Mouse (Mus musculus) retina, adult 2 months (tissue): ENCODE measurements at regions not wholly inside any gene's neighbourhood (a gene's known extent, or its start where the extent isn't known, plus 50 kb on each side); places are given as distances from the start of the nearest gene placed in this dataset.

Experiments used
- DNase-seq: peaks from one replicate; pipeline ENCODE4 v3.0.0-alpha.2; 2012; ENCODE audit warnings: low read depth, low spot score

DNA sequence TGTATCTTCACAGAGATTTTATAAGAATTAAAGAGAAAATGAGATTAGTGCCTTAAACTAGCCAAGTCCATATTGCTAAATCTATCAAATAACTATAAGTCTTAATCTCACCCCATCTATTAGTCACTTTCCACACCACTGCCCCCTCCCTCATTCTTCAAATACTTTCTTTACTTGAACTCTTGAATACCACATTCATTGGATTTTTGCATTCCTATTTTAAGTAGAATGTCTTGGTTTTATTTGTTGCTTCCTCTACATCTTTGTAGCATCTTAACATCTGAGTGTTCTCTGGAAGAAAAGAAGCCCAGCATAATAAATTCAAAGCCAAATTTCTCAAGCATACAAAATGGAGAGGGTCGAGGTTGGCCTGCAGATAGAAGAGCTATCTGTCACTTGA is 200.9 kb upstream of the Thbs1 start:
- DNase-seq: no peak

GRCm38 (mm10) chr2:117912722-117913121 is 199.0 kb upstream of the Thbs1 start:
- no peak for DNase-seq

DNA sequence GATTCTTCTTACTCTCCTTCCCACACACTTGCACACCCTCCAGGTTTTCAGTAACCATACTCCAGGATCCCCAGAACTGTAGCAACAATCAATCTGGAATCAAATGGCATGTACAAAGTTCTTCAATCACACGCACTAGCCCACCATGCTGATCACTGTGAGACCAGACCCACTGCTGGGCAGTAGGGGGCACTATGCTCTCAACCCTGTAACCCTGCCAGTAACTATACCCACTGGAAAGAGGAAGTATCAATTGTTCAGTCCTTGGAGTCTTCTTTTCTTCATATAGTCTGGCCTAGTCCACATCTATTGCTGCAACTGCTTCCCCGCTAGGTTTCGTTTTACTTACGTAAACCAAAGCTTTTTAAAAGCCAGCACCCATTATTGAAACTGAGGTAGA is 197.8 kb upstream of the Thbs1 start:
- DNase-seq: no peak

GRCm38 (mm10) chr2:117915821-117916220 is 195.9 kb upstream of the Thbs1 start:
- no peak for DNase-seq

- DNase-seq: no peak
These were observed 194.5 kb upstream of the Thbs1 start for GRCm38 (mm10) chr2:117917181-117917580.

GRCm38 (mm10) chr2:117924877-117925276 is 186.8 kb upstream of the Thbs1 start:
- no peak for DNase-seq

GRCm38 (mm10) chr2:117925412-117925811 is 186.3 kb upstream of the Thbs1 start:
- DNase-seq: no peak

DNA sequence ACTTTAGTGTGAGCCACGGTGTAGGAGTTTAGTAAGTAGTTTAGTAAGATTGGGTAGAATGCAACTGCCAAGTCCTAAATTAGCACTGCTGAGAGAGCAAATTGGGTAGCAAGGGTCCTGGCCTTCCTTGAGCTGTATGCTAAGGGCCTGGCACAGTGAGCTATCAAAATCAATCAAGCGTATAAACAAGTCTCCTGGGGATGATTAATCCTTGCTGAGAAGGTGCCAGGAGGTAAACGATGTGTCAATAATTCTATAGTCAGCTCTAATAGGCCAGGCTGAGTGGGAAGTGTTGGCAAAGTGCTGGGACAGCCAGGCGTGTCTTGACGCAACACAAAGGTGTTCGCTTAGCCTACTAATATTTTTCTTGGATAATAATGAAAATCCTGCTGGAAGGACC is 183.6 kb upstream of the Thbs1 start:
- no peak for DNase-seq

GRCm38 (mm10) chr2:117929586-117929985 is 182.1 kb upstream of the Thbs1 start:
- DNase-seq: no peak

GRCm38 (mm10) chr2:117930895-117931537 is 180.7 kb upstream of the Thbs1 start:
- no peak for DNase-seq

GRCm38 (mm10) chr2:117936590-117936989 is 175.1 kb upstream of the Thbs1 start:
- no peak for DNase-seq

DNA sequence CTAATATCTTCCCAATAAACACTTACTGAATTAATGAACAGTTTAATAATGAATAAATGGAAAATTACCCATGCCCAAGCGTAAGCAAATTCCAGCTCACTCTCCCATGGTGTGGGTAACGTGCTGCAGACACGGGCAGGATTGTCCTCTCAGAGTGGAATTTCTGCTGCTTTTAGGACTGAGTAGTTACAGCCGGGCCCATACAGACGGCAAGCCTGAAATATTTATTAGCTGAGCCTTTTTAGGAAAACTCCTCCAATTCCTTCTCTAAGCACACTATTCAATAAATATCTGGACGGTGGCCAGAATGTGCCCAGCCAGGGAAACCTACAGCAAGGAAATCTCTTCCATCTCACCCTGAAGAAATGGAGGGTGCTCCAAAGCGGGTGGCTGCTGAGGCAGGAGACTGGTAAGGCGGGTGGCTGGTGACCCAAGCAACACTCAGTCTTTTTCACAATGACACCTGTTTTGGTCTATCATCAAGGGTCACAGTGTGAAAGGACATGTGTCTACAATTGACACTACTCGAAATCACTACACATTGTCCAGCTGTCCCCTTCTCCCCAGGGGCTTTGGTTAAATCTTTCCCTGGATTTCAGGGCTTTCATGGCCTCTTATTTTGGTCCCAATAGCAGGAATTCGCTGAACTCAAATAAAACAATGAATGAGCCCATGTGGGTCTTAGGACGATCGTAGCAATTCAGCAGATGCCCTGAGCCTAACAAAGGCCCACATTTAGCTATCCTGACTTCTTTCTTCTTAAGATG is 173.2 kb upstream of the Thbs1 start:
- no peak for DNase-seq

- DNase-seq: no peak
These were observed 170.1 kb upstream of the Thbs1 start for GRCm38 (mm10) chr2:117941517-117942096.

DNA sequence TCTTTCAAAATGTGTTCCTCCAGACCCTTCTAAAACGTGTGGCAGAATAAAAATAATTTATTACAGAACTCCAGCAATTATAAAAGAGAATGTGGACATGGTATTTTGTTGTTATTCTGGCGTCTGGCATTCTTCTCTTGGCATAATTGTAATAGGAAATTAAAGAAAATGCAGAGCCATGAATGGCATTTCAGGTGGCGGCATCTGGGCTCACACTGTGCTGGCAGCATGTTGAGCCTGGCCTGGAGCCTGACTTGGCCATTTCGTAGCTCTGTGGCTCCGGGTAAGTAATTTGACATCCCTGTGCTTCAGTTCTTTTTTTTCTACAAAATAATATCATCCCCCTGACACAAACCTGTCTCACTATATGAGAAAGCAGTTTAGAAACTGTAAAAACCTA is 168.0 kb upstream of the Thbs1 start:
- DNase-seq: no peak

DNA sequence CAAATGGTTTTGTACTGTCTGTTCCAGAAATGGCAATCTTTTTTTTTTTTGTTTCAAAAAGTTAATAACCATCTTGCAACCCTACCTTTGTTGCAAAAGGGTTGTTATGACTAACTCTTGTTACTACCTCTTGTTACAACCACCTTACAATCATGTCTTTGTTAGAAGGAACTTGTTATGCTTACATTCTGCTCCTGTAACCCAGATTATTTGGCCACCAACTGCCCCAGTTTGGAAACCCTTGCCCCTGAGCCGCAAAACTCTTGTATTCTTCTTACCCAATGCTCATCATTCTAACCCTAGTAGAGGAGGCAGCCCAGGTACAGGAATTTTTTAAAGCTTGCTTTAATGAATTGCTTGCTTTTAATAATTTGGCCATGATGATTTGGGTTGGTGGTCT is 167.4 kb upstream of the Thbs1 start:
- DNase-seq: no peak

DNA sequence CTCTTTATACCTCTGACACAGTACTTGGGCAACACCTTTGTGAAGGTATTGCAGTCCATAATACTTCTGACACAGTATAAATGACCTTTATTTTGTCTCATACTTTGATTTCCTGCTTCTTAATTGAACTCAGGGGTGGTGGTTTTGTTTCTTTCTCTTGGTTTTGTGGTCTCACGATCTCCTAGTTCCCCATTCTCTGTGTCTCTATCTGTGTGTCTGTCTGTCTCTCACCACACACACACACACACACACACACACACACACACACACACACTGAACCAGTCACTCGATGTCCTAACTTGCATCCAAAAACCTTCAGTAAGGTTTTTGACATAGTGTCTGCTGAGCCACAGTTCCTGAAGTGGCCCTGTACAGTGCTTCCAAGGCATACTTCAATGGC is 166.7 kb upstream of the Thbs1 start:
- no peak for DNase-seq

DNA sequence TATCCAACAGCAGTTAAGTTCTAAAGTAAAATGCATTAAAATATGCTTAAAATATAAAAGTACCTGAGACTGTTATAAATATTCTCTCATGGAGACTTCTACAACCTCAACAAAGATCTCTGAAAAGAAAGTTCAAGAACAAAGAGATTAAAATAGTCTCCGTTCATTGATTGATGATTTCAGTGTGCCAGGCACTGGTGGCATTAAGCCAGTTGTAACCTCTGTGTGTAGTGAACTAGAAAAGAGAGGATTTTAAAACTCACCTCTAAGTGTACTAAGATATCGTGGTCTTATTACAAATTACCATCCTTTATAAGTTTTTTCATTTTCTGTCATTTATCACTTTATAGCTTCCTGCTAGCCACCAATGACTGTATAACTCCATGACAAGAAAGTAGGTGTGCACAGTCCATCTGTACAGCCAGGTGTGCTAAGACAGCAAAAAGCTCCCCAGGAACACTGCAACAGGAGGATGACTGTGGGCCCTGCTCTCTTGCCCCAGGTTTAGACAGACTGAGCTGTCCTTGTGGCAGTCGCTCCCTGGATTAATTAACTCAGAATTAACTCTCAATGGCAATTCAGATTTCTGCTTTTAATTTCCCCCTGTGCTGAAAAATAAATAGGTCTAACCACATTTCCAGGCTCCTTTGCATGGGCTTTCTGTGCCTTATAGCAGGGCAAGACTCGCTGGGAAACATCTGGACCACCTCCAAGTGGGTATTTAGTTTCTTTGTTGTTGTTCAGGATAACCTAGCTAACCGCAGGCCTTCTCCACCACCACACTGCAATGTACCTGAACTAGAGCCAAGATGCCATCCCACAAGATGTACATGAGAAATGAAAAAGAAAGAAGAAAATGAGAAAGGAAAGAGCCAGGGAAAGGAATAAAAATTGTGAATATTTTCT is 161.0 kb upstream of the Thbs1 start:
- DNase-seq: no peak

DNA sequence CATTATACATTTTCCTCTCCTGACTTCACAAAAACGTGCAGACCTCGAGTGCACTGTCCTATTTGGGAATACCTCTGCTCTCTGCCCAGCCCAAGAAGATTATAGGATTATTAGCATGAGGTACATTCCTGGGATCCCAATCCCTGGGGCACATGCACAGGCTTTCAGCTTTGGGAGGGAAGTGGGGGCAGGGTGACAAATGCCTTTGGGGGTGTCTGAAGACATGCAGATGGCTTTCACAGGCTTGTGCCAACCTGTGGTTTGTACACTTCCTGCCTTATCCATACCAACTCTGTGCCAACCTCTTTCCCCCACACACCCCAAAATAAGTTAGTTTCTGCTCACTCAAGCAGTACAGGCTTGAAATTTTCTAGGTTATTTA is 160.3 kb upstream of the Thbs1 start:
- DNase-seq: no peak

DNA sequence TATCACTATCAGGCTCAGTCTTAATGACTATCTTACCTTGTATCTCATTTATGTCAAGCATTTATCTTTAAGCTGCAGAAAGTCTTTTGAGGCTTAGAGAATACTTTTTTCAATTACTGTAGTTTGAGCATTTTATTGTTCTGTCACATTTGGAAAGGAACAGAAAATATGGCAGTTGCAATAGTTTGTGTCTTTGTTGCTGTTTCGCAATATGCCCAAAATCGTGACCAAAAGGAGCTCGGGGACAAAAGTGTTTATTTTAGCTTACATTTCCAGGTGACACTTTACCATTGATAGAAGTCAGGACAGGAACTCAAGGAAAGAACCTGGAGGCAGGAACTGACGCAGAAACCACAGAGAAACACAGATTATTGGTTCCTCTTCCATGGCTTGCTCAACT is 152.9 kb upstream of the Thbs1 start:
- no peak for DNase-seq

DNA sequence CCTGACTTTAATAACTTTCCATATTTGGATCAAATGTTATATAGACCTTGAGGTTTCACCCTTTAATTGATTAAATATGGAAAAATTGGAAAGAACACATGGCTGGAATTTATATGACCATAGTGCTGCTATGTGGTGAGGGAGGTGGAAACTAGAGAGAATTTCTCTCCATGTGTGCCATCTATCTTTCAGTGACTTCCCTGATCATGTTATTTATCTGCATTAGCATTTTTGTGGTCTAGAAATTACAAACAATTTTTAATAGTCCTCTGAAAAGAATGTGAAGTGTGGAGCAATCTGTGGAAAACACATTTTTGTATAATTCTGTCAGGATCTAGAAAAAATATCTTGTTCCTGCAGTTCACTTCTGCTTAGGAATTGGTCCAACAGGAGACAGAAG is 152.2 kb upstream of the Thbs1 start:
- no peak for DNase-seq

- DNase-seq: no peak
These were observed 149.1 kb upstream of the Thbs1 start for GRCm38 (mm10) chr2:117962531-117962930.

- DNase-seq: no peak
These were observed 148.2 kb upstream of the Thbs1 start for GRCm38 (mm10) chr2:117963526-117963925.
